Mouse (Mus musculus) limb, embryonic 10.5 days (tissue): ENCODE measurements around the gene Fbrsl1. TPM values are rescaled to one million over a fixed set of nuclear protein-coding genes. Genes with fewer than 3 reads are reported as not detected.

ENCODE experiments used
- DNase-seq: peaks from one replicate; pipeline ENCODE4 v3.0.0-alpha.2; 2017; ENCODE audit warnings: low spot score
- H3K27ac ChIP-seq: fragments of 300-500 bp; sonication (generic); 2 replicates; pipeline ENCODE4 v1.5.1; 2016; ENCODE audit warnings: mild to moderate bottlenecking
- H3K27me3 ChIP-seq: fragments of 300-500 bp; sonication (generic); 2 replicates; pipeline ENCODE4 v1.6.1; 2016; ENCODE audit warnings: low read depth, mild to moderate bottlenecking; ENCODE audit not compliant: poor library complexity, severe bottlenecking
- H3K36me3 ChIP-seq: fragments of 300-500 bp; sonication (generic); 2 replicates; pipeline ENCODE4 v1.6.1; 2016; ENCODE audit warnings: mild to moderate bottlenecking, moderate library complexity
- H3K4me1 ChIP-seq: fragments of 300-500 bp; sonication (generic); 2 replicates; pipeline ENCODE4 v1.6.1; 2016
- H3K4me3 ChIP-seq: fragments of 300-500 bp; sonication (generic); 2 replicates; pipeline ENCODE4 v1.5.1; 2016; ENCODE audit warnings: mild to moderate bottlenecking, moderate library complexity
- H3K9me3 ChIP-seq: fragments of 300-500 bp; sonication (generic); replicated peaks from 2 replicates; pipeline ENCODE4 v1.6.1; 2016; ENCODE audit warnings: mild to moderate bottlenecking
- WGBS: fragments of 180-500 bp; shearing (Covaris S2); methylation state at CpG from one replicate; pipeline ENCODE4 v1.1.7; 2016; 5-methylcytosine and 5-hydroxymethylcytosine counted together
- polyA plus RNA-seq: library from polyadenylated mRNA; unstranded; fragments of >200 nt; fragmentation: Nextera tagmentation; extraction: Ambion mirVana; gene quantifications from 2 replicates; pipeline ENCODE4 v1.2.1, GENCODE M21; 2016

Fbrsl1 gene
- polyA plus RNA-seq, 1 experiment from 2014 or later: 24.8 TPM

DNA sequence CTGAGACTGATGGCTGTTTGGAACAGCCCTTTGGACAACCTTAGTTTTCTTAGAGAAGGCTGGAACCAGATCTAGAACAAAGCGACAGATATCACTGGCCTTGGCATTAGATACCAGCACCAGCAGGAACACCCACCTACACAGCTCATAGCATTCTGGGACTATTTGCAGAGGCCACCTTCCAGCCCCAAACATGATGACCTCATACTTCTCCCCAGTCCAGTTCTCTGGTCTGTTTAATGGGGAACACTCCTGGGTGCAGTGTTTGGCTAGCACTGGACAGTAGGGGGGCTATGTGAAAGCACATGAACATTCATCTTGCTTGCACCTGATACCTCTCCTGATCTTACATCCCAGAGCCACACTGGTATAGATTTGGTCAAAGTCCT, 29.8 kb downstream of the Fbrsl1 start:
- peaks cover 41% of the 10 kb centered on the region for H3K4me1 ChIP-seq
- no peaks in the 10 kb centered on the region for H3K27me3 ChIP-seq
- 87% methylated on average over 1 of the region's 1 CpGs for WGBS
- no peak overlapping the region for H3K4me3 ChIP-seq
- no peaks in the 10 kb centered on the region for H3K9me3 ChIP-seq
- H3K36me3 ChIP-seq: peaks cover 9% of the 10 kb centered on the region; the same call in 1 of the 2 replicates
- no peak overlapping the region for H3K27ac ChIP-seq
- DNase-seq: no peak

DNA sequence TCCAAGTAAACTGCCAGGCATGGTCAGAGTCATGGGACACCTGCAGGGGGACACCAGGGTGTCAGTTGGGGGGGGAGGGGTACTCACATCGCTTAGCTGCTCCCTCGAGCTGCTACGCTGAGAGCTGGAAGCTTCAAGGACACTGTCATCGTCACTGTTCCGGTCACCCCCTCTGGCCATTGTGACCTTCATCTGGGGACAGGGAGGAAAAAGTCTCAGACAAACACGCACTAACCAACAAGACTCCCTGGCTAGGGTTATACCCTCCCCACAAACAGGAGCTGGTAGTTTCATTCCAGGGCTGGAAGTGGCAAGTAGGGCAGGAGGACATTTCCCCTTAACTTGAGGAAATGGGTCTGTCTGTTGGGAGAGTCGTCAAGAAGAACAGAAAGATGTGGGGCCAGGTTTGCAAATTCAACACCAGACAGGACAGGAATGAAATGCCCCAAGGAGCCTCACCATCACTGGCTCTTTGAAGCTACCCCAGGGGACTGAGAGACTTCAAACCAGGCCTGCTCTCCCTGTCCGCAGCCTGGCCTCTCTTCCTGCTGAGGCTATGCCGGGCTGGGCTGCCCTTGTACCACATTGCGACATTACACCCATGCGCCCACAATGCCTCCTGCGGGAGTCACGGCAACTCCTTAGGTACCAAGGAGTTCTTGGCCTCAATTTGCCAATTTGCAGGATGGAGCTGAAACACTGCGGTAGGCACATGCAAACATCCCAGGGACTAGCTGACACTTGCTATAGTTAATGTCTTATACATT, 30.4 kb downstream of the Fbrsl1 start:
- Histone ChIP-seq H3K4me3 (no peak overlapping the region), H3K9me3 (no peaks in the 10 kb centered on the region), H3K27me3 (no peaks in the 10 kb centered on the region), H3K4me1 (peaks cover 41% of the 10 kb centered on the region), H3K27ac (no peak overlapping the region), H3K36me3 (peaks cover 10% of the 10 kb centered on the region; the same call in 1 of the 2 replicates)
- 42% methylated on average over 14 of the region's 14 CpGs for WGBS
- no peak for DNase-seq

DNA sequence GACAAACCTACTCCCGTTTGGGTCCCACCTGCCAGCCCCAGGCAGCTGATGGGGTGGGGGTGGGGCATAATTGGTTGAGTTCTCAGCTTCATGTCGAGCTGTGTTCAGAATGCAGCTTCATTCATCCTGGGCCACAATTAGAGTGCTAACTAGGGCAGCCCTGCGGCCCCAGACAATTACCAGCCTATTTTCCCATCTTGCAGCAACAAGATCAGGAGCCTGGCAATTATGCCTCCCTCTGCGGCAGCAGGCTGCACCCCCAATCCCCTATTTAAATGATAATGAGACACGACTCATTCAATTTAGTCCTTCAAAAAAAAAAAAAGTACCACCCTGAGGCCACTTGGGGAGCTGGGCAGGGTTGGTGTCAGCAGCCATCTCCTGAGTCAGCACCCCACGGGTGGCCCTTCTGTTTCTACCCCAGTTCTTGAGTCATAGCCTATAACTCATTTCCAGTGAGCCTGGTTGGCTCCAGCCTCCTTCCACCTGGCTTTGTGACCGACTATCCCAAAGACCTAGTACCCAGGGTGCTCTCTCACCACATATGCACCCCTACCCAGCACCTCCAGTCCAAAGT, 31.4 kb downstream of the Fbrsl1 start:
- Histone ChIP-seq H3K9me3 (no peaks in the 10 kb centered on the region), H3K4me1 (peaks cover 41% of the 10 kb centered on the region), H3K27ac (no peak overlapping the region), H3K4me3 (no peak overlapping the region), H3K27me3 (no peaks in the 10 kb centered on the region), H3K36me3 (peaks cover 12% of the 10 kb centered on the region; the same call in 1 of the 2 replicates)
- WGBS: 13% methylated on average over 7 of the region's 7 CpGs
- no peak for DNase-seq

DNA sequence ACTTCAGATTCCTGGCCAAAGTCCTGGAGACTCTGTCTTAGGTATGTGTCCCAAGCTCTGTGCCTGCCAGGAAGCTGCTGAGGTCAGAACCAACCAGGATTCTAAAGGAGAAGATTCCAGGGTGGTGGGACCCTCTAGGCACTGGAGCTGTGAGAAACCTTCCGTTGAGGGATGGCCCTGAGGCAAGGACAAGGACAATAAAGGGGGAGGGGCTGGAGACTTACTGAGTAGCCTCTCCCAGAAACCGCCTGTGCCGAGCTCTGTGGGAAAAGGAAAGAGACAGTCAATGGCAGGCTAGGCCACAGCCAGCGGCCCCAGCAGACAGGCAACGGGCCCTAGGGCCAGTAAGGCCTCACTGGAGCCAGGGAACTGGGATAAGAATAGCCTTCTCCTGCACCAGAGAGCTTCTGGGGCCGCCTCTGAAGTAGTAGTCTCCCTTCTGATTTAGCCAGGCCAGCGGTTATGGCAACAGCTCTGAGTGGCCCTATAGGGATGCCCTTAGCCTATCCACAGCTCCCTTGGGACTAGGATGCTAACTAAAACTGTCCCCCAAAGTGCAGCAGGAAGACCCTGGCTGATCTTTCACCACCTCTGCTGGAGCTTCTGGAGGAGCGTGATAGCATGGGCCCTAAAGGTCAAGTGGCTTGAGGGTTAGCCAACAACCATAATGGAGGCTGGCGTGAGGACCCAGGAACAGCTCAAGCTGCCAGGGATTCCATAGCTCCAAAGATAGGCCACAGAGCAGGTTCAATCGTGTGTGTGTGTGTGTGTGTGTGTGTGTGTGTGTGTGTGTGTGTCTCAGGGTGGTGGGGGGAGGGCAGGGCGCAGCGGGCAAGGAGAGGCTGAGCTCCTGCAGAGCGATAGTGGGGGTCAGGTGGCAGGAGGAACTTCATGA, 32.2 kb downstream of the Fbrsl1 start:
- Histone ChIP-seq H3K4me1 (peaks cover 41% of the 10 kb centered on the region), H3K27ac (no peak overlapping the region; the same call in 1 of the 2 replicates), H3K27me3 (no peaks in the 10 kb centered on the region), H3K9me3 (no peaks in the 10 kb centered on the region), H3K4me3 (no peak overlapping the region), H3K36me3 (peaks cover 17% of the 10 kb centered on the region; the same call in 1 of the 2 replicates)
- WGBS: 48% methylated on average over 13 of the region's 13 CpGs
- DNase-seq: no peak

DNA sequence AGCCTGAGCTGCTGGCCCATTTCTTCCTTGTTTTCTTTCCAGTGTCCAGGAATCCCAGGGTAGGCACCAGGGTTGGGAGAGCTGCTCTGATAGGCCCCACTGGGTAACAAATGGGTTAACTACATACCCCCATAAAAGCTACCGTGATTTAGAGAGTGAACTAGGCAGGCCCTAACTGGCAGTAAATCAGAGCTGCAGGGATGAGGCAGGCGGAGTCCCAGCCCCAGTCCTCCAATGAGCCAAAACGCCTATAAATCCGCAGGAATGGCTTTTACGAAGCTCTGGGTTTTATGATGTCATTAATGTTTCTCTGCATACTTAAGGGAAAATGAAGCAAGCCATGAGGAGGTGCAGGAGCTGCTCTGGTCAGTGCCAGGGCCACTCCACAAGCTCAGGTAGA, 33.3 kb downstream of the Fbrsl1 start:
- WGBS: 31% methylated on average over 5 of the region's 5 CpGs
- no peaks in the 10 kb centered on the region for H3K27me3 ChIP-seq
- no peaks in the 10 kb centered on the region for H3K9me3 ChIP-seq
- peaks cover 19% of the 10 kb centered on the region for H3K36me3 ChIP-seq
- no peak overlapping the region for H3K27ac ChIP-seq
- no peak overlapping the region for H3K4me3 ChIP-seq
- no peak for DNase-seq
- peaks cover 41% of the 10 kb centered on the region for H3K4me1 ChIP-seq

DNA sequence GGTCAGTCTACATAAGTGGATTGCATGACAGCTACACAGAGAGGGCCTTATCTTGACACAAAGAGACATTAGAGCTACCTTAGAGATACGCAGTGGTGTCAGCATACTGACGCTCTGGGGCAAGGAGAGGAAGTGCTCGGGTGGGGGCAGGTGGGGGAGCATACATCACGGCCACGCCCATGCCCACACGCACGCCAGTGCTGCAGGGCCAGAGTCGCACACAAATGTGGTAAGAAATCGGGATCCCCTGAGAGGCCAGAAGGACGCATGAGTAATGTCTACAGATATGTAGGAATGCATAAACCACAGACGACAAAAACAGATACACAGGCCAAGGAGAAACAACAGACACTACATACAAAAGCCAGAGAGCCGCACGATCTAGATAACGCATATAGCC, 35.3 kb downstream of the Fbrsl1 start:
- H3K4me3 ChIP-seq: no peak overlapping the region
- H3K27me3 ChIP-seq: no peaks in the 10 kb centered on the region
- no peak for DNase-seq
- peaks cover 39% of the 10 kb centered on the region for H3K4me1 ChIP-seq
- WGBS: 96% methylated on average over 14 of the region's 14 CpGs
- no peak overlapping the region for H3K27ac ChIP-seq
- H3K9me3 ChIP-seq: no peaks in the 10 kb centered on the region
- peaks cover 25% of the 10 kb centered on the region for H3K36me3 ChIP-seq

DNA sequence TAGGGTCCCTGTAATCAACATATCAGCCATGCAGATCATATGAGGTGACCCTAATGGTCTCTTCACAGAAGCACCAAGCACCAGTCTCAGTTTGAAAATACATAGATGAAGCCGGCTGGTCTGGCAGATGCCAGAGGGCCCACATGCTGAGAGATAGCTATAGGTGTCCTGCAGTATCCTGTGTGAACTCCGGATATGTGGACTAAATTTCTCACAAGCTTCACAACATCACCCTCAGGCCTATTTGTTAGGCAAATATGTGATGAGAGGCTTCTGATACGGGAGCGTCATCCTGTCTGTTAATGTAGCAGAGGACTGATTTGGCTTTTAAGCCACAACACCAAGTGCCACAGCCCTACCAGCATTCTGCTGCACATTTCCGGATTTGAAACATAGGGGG, 37.9 kb downstream of the Fbrsl1 start:
- Histone ChIP-seq H3K4me3 (no peak overlapping the region), H3K36me3 (peaks cover 25% of the 10 kb centered on the region), H3K9me3 (no peaks in the 10 kb centered on the region), H3K4me1 (peaks cover 25% of the 10 kb centered on the region), H3K27ac (no peak overlapping the region), H3K27me3 (no peaks in the 10 kb centered on the region)
- DNase-seq: no peak
- WGBS: 77% methylated on average over 5 of the region's 5 CpGs

DNA sequence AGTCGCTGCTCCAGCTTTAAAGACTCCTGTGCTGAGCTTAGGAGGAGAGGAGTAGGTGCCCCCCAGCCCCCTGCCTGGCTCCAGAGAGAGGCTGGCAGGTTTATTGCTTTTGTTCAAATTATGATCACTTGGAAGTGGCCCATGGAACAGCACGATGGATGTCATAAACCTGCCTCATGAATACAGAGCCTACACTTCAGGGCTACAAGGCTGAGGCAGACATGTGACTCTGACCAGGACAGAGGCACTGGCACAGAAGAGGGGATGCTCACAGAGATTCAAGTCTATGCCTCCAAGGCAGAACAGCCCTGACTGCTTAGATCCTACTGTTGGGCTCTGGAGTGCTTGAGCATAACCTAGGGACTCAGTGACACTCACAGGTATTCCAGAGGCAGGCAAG, 39.3 kb downstream of the Fbrsl1 start:
- H3K27me3 ChIP-seq: no peaks in the 10 kb centered on the region
- no peak overlapping the region for H3K4me3 ChIP-seq
- H3K4me1 ChIP-seq: peaks cover 15% of the 10 kb centered on the region
- no peaks in the 10 kb centered on the region for H3K9me3 ChIP-seq
- no peak overlapping the region for H3K27ac ChIP-seq
- peaks cover 16% of the 10 kb centered on the region; the same call in 1 of the 2 replicates for H3K36me3 ChIP-seq
- DNase-seq: no peak
- WGBS: 68% methylated on average over 2 of the region's 2 CpGs

DNA sequence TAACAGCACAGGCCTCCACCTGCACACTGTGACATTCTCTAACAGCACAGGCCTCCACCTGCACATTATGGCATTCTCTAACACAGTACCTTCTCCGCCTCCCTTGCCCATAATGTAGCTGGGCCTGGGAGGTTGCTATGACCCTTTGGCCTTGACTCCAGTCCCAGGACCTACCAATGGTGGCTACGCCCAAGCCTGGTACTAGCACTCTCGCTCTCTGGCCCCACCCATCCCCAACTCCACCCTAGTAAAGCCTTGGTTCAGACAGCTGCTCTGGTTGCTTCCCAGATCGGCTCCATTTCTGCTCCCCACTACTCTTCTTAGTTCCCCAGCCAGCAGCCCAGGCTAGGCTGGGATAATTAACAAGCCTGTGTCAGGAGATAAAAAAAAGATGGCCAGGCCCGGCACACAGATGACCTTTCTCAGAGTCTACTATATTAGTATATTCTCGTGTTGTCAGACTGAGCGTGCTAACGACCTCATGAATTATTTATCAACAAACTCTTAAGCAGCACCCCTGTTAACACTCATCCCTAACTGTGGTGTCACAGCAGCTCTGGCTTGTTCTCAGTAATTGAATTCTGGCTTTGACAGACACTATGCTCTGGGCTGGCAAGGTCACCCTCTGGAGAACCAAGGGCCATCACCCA, 42.1 kb downstream of the Fbrsl1 start:
- H3K27ac ChIP-seq: no peak overlapping the region
- 64% methylated on average over 8 of the region's 8 CpGs for WGBS
- peaks cover 12% of the 10 kb centered on the region for H3K4me1 ChIP-seq
- no peaks in the 10 kb centered on the region for H3K9me3 ChIP-seq
- H3K27me3 ChIP-seq: no peaks in the 10 kb centered on the region
- H3K36me3 ChIP-seq: peaks cover 8% of the 10 kb centered on the region; the same call in 1 of the 2 replicates
- no peak for DNase-seq
- no peak overlapping the region for H3K4me3 ChIP-seq

DNA sequence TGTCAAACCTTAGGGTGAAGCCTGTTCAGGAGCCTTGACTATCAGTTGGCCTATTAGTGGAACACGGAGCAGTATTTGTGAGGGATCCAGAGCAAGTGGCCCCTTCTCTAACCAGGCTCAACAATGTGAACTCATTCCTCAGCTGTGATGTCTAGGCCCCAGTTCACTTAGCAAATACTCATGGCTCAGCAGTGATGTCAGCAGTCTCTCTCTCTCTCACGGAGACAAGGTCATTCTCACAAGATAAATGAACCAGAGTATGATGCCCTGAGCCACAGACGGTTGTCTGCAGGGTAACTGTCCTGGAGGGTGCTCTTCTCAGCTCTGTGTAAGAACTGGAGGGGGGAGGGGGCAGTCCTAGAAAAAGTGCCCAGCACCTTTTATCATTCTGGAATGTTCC, 44.4 kb downstream of the Fbrsl1 start:
- H3K4me1 ChIP-seq: peaks cover 12% of the 10 kb centered on the region
- no peak for DNase-seq
- H3K27me3 ChIP-seq: no peaks in the 10 kb centered on the region
- H3K27ac ChIP-seq: no peak overlapping the region
- no peaks in the 10 kb centered on the region for H3K9me3 ChIP-seq
- peaks cover 6% of the 10 kb centered on the region; the same call in 1 of the 2 replicates for H3K36me3 ChIP-seq
- H3K4me3 ChIP-seq: no peak overlapping the region
- WGBS: 76% methylated on average over 3 of the region's 3 CpGs

DNA sequence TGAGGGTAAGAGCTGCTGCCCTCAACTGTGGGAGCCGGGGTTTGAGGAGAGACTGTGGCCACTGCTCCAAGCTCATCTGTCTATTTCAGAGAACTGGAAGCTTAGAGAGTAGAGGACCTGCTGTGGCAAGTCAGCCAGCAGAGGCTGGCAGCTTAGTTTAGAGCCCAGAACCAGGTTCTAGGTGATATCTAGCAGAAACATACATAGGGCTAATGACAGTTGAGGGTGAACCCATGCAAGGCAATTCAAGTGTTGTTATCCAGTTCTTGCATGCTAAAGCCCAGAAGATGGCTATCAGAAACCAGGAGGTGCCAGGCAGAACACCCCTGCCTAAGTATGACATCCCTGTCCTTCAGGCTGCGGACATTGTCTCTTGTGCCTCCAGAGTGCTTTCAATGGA, 45.7 kb downstream of the Fbrsl1 start:
- H3K27ac ChIP-seq: no peak overlapping the region
- peaks cover 12% of the 10 kb centered on the region for H3K4me1 ChIP-seq
- H3K27me3 ChIP-seq: no peaks in the 10 kb centered on the region
- no peak overlapping the region for H3K4me3 ChIP-seq
- WGBS: 92% methylated on average over 2 of the region's 2 CpGs
- DNase-seq: no peak
- H3K36me3 ChIP-seq: no peaks in the 10 kb centered on the region
- H3K9me3 ChIP-seq: no peaks in the 10 kb centered on the region

DNA sequence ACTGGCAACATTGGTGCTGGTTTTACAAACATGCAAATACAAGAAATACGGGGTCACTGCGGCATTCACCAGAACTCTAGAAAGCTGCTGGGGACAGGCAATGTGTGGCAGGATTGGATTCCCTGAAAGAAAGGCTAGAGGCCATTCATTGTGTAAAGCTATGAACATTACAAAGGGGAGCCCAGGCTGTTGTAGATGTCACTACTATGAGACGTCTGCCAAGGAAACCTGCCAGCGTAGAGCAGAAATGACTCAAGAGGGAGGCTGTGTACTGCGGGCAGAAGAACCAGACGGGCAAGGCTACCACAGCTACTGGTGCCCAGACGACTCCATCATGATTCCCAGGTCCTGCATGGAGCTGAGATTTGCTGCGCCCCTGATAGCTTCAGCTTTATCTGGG, 47.2 kb downstream of the Fbrsl1 start:
- H3K27ac ChIP-seq: no peak overlapping the region
- H3K9me3 ChIP-seq: no peaks in the 10 kb centered on the region
- 90% methylated on average over 8 of the region's 8 CpGs for WGBS
- no peaks in the 10 kb centered on the region for H3K27me3 ChIP-seq
- 0 out of 2 replicates have a peak, but pooled peaks cover under 1% of the 10 kb centered on the region for H3K4me1 ChIP-seq
- no peak overlapping the region for H3K4me3 ChIP-seq
- 0 out of 2 replicates have a peak, but pooled peaks cover 2% of the 10 kb centered on the region for H3K36me3 ChIP-seq
- DNase-seq: no peak
